8 mouse cellular contexts compared by ENCODE assay signal in the genomic region with DNA sequence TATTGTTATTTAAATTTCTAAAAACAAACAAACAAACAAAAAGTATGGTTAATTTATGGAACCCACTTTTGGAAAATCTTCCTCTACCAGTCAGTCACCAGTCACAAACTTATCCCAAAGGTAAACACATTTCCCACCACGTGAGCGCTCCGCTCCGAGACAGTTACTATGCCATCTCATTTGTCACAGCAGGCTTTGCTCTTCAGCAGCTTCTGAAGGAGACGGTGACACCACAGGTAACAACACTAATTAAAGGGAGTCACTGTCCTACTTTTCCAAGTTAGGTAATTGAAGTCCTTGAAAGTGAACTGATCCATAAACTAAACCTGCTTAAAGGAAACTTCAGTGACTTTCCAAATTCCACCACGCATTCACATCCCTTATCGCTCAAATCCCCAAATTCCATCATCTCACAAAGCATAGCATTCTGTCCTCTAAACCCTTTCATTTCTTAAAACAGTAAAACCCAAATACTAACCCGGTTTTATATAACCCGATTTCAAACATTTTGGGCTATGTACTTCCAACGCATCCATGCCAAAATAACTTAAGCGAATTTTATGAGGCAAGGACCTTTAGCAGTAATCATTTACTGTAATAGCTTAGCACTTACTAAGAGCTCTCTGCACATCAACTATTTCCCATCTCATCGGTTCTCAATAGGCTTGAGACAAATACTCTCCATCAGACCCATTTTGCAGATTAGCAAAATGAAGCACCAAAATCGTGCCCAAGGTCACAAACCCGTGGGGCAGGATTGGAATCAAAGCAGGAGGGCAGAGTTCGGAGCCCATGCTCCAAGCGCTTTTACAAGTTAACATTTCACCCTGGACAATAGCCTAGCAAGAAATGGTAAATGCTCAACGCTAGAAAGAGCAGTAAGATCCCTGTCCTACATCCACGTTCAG. TPM values are rescaled to one million over a fixed set of nuclear protein-coding genes. Genes with fewer than 3 reads are reported as not detected.
A peak's percentile ranks its signal among the peaks of the same experiment; 100 is the strongest.
DNase-seq lines count a peak whose midpoint lies in the region; ATAC-seq and TF ChIP-seq lines count a peak whose summit lies in the region.

No protein-coding gene starts in this region.

- WGBS in kidney, embryonic 16.5 days, result 5% methylated on average over 18 of the region's 18 CpGs
- WGBS in bone marrow, adult 2 months, result 34% methylated on average over 18 of the region's 18 CpGs
- 5% methylated on average over 18 of the region's 18 CpGs for WGBS in hindbrain, embryonic 10.5 days

- ATAC-seq in kidney, embryonic 16.5 days (ENCODE audit: low FRiP score, low TSS enrichment), result 0 out of 2 replicates have a peak, but pooled peaks have one; percentile 2
- ATAC-seq in megakaryocyte, adult 5-6 weeks (ENCODE audit: poor library complexity, severe bottlenecking), result peak; percentile 1; the same call in 1 of the 2 replicates

- no peak for DNase-seq in kidney, postnatal 10 days
- DNase-seq in hindbrain, embryonic 10.5 days (ENCODE audit: low spot score), result no peak
- no peak for DNase-seq in urinary bladder, postnatal 36 days (ENCODE audit: low spot score in 2 of 2)
- DNase-seq in layer of hippocampus, adult 9-10 months (ENCODE audit: low spot score), result no peak
- DNase-seq in right cerebral cortex, adult 18-20 months, result no peak

- peak overlapping the region; percentile 72 for H3K4me3 ChIP-seq in kidney, embryonic 16.5 days (ENCODE audit: low read length)
- H3K4me3 ChIP-seq in bone marrow, adult 2 months (replicated peaks; ENCODE audit: control insufficient read depth, low read depth, low read length), result peak overlapping the region; percentile 66
- peak overlapping the region; percentile 92 for H3K4me3 ChIP-seq in hindbrain, embryonic 10.5 days

- peaks cover 15% of the 10 kb centered on the region for H3K4me1 ChIP-seq in kidney, embryonic 16.5 days (ENCODE audit: insufficient read depth, low read length)
- no peaks in the 10 kb centered on the region; the same call in 1 of the 2 replicates for H3K4me1 ChIP-seq in bone marrow, adult 2 months (ENCODE audit: control insufficient read depth, insufficient read depth, low read length)
- peaks cover 33% of the 10 kb centered on the region for H3K4me1 ChIP-seq in hindbrain, embryonic 10.5 days (replicated peaks)

- no peak for TF ChIP-seq POLR2A in bone marrow, adult 2 months (IDR thresholded peaks at IDR 0.05; ENCODE audit: borderline replicate concordance, control insufficient read depth, low read depth, low read length)

- H3K9ac ChIP-seq in kidney, embryonic 16.5 days (replicated peaks; ENCODE audit: low read length), result peak overlapping the region; percentile 99

- no peaks in the 10 kb centered on the region for H3K9me3 ChIP-seq in kidney, embryonic 16.5 days (ENCODE audit: low read length)
- no peaks in the 10 kb centered on the region for H3K9me3 ChIP-seq in hindbrain, embryonic 10.5 days

- no peaks in the 10 kb centered on the region for H3K36me3 ChIP-seq in kidney, embryonic 16.5 days (ENCODE audit: insufficient read depth, low read length)
- H3K36me3 ChIP-seq in hindbrain, embryonic 10.5 days, result 0 out of 2 replicates have a peak, but pooled peaks cover under 1% of the 10 kb centered on the region

- H3K27ac ChIP-seq in kidney, embryonic 16.5 days (ENCODE audit: low read length), result peak overlapping the region; percentile 94
- no peak overlapping the region for H3K27ac ChIP-seq in bone marrow, adult 2 months (ENCODE audit: control insufficient read depth, insufficient read depth, low read depth, low read length, poor library complexity)
- H3K27ac ChIP-seq in hindbrain, embryonic 10.5 days, result peak overlapping the region; percentile 100

- TF ChIP-seq CTCF in bone marrow, adult 2 months (IDR thresholded peaks at IDR 0.05; ENCODE audit: control insufficient read depth, insufficient read depth, low read length), result no peak

- H3K4me2 ChIP-seq in kidney, embryonic 16.5 days (replicated peaks; ENCODE audit: low read depth, low read length), result peak overlapping the region; percentile 55

- no peaks in the 10 kb centered on the region for H3K27me3 ChIP-seq in kidney, embryonic 16.5 days (ENCODE audit: insufficient read depth, low read length)
- H3K27me3 ChIP-seq in hindbrain, embryonic 10.5 days (ENCODE audit: insufficient read depth, poor library complexity, severe bottlenecking), result no peaks in the 10 kb centered on the region

RNA-seq across cellular contexts. Expression of gene Gm10638, which starts 0.9 kb away (rescaled TPM):
- 2.6 and 3.5 TPM in 2 replicates for polyA plus RNA-seq in kidney, embryonic 16.5 days (2015; fragmentation: Nextera tagmentation; extraction: Ambion mirVana)
- polyA plus RNA-seq in bone marrow, adult 2 months (2011; ENCODE audit: insufficient read depth, insufficient read length, low replicate concordance, missing spikeins), result not detected in 2 replicates
- 5.4 and 6.0 TPM in 2 replicates for polyA plus RNA-seq in hindbrain, embryonic 10.5 days (2016; fragmentation: Nextera tagmentation; extraction: Ambion mirVana)
- not detected in 2 replicates for total RNA-seq in megakaryocyte, adult 5-6 weeks (2015)
- not detected in 2 replicates for total RNA-seq in megakaryocyte, adult 5-6 weeks (2017)

RNA-seq across cellular contexts. Expression of gene Siah1a, which starts 1.2 kb away (rescaled TPM):
- 31.7 and 40.1 TPM in 2 replicates for polyA plus RNA-seq in kidney, embryonic 16.5 days (2015; fragmentation: Nextera tagmentation; extraction: Ambion mirVana)
- polyA plus RNA-seq in bone marrow, adult 2 months (2011; ENCODE audit: insufficient read depth, insufficient read length, low replicate concordance, missing spikeins), result 5.4 and 7.8 TPM in 2 replicates
- polyA plus RNA-seq in hindbrain, embryonic 10.5 days (2016; fragmentation: Nextera tagmentation; extraction: Ambion mirVana), result 52.8 and 57.1 TPM in 2 replicates
- total RNA-seq in megakaryocyte, adult 5-6 weeks (2015), result 14.2 and 16.3 TPM in 2 replicates
- total RNA-seq in megakaryocyte, adult 5-6 weeks (2017), result 14.6 and 15.2 TPM in 2 replicates
